Mouse (Mus musculus) megakaryocyte, embryonic 14.5 days (primary cell): ENCODE data around the gene Josd1.

Source experiments
- FLI1 ChIP-seq: IDR thresholded peaks from 2 replicates; pipeline ENCODE4 v1.6.1; 2012; ENCODE audit warnings: low read length, inconsistent platforms, mixed read lengths
- GATA1 ChIP-seq: IDR thresholded peaks from 3 replicates; pipeline ENCODE4 v1.6.1; 2012; ENCODE audit warnings: mixed read lengths, low read length, inconsistent platforms, borderline replicate concordance

GRCm38 (mm10) chr15:79723439-79723838 is 35.7 kb upstream of the Josd1 start:
- no peak for TF ChIP-seq GATA1
- TF ChIP-seq FLI1, result no peak
